Mouse (Mus musculus) E14TG2a.4 (cell line): ENCODE measurements around the gene Methig1.
"Not testable (repeated sequence)": the region's sequence is repeated elsewhere in the genome, so short reads cannot be mapped to it uniquely, and the experiment has no call there.

Source experiments
- CTCF ChIP-seq: conservative IDR thresholded peaks from 2 replicates; pipeline ENCODE4 v1.5.1; 2014; ENCODE audit warnings: low read length
- NANOG ChIP-seq: IDR thresholded peaks from 2 replicates; pipeline ENCODE4 v1.6.1; 2014; ENCODE audit warnings: borderline replicate concordance, low read length, mixed read lengths

- TF ChIP-seq CTCF, result peak; percentile 15; the same call in 1 of the 2 replicates
- not testable (repeated sequence) for TF ChIP-seq NANOG
These were observed 24.9 kb upstream of the Methig1 start for GRCm38 (mm10) chr15:100328089-100328488.
